Mouse (Mus musculus) CH12.LX (cell line): Measurements from ENCODE around the gene Adipor2. TPM values are rescaled to one million over a fixed set of nuclear protein-coding genes. Genes with fewer than 3 reads are reported as not detected.

ENCODE experiments used
- DNase-seq: peaks from one replicate; pipeline ENCODE4 v3.0.0-alpha.2; 2013; ENCODE audit errors: extremely low read depth
- H3K27ac ChIP-seq: 2 replicates; pipeline ENCODE4 v1.5.1; 2012; ENCODE audit warnings: low read depth, mild to moderate bottlenecking, control low read depth, moderate library complexity; ENCODE audit not compliant: insufficient read depth
- H3K27me3 ChIP-seq: replicated peaks from 2 replicates; pipeline ENCODE3; 2012; ENCODE audit warnings: inconsistent platforms
- H3K36me3 ChIP-seq, 2 experiments: replicated peaks in 1 of 2; 2 replicates each; pipeline versions ENCODE3 to v1.6.1; 2012; ENCODE audit warnings: inconsistent platforms in 1 of 2, low read length in 1 of 2, mild to moderate bottlenecking in 1 of 2, mixed read lengths in 1 of 2, moderate library complexity in 1 of 2; ENCODE audit not compliant: control insufficient read depth in 1 of 2, insufficient read depth in 1 of 2
- H3K4me1 ChIP-seq, 2 experiments: 2 replicates each; pipeline ENCODE4 v1.6.1; 2012; ENCODE audit warnings: inconsistent platforms in 1 of 2, moderate library complexity in 1 of 2; ENCODE audit not compliant: insufficient read depth in 2 of 2, control insufficient read depth in 1 of 2
- H3K4me2 ChIP-seq: 2 replicates; pipeline ENCODE4 v1.6.1; 2012; ENCODE audit warnings: low read depth, mild to moderate bottlenecking, control low read depth; ENCODE audit not compliant: poor library complexity, insufficient read depth, severe bottlenecking
- H3K4me3 ChIP-seq, 3 experiments: fragments of 150-350 bp in 1 of 3; sonication (generic) in 1 of 3; replicated peaks in 1 of 3; 2 replicates each; pipeline versions ENCODE3 to v1.5.1; 2011 to 2012; ENCODE audit warnings: low read depth in 2 of 3, low read length in 2 of 3, mild to moderate bottlenecking in 2 of 3, moderate library complexity in 2 of 3, control low read depth in 1 of 3, improper control_type of control experiment in 1 of 3, inconsistent platforms in 1 of 3, mixed read lengths in 1 of 3; ENCODE audit not compliant: poor library complexity in 1 of 3
- H3K79me2 ChIP-seq: replicated peaks from 2 replicates; pipeline ENCODE4 v1.6.1; 2012; ENCODE audit warnings: mild to moderate bottlenecking, moderate library complexity; ENCODE audit not compliant: control insufficient read depth, poor library complexity, insufficient read depth, severe bottlenecking; ENCODE audit errors: extremely low read depth
- H3K9ac ChIP-seq: 2 replicates; pipeline ENCODE4 v1.6.1; 2012; ENCODE audit warnings: low read depth, mild to moderate bottlenecking, control low read depth, moderate library complexity; ENCODE audit not compliant: insufficient read depth
- H3K9me3 ChIP-seq: replicated peaks from 2 replicates; pipeline ENCODE3; 2012; ENCODE audit warnings: low read length, inconsistent platforms, mixed read lengths
- BHLHE40 ChIP-seq: IDR thresholded peaks from 2 replicates; pipeline ENCODE4 v1.6.1; 2011; ENCODE audit warnings: mild to moderate bottlenecking, low read depth, low read length, improper control_type of control experiment
- CHD2 ChIP-seq: IDR thresholded peaks from 2 replicates; pipeline ENCODE4 v1.6.1; 2011; ENCODE audit warnings: low read length, improper control_type of control experiment
- CTCF ChIP-seq, 2 experiments: IDR thresholded peaks in 1 of 2; conservative IDR thresholded peaks in 1 of 2; 2 replicates each; pipeline ENCODE4 v1.5.1; 2011 to 2012; ENCODE audit warnings: low read depth in 2 of 2, low read length in 2 of 2, improper control_type of control experiment in 1 of 2, inconsistent platforms in 1 of 2, mild to moderate bottlenecking in 1 of 2, moderate library complexity in 1 of 2
- ELF1 ChIP-seq: IDR thresholded peaks from 2 replicates; pipeline ENCODE4 v1.6.1; 2014; ENCODE audit warnings: low read depth, mild to moderate bottlenecking, inconsistent platforms, low read length, improper control_type of control experiment
- GABPA ChIP-seq: IDR thresholded peaks from 2 replicates; pipeline ENCODE4 v1.6.1; 2012; ENCODE audit warnings: low read depth, low read length, improper control_type of control experiment, inconsistent platforms; ENCODE audit not compliant: insufficient replicate concordance
- HCFC1 ChIP-seq: IDR thresholded peaks from 2 replicates; pipeline ENCODE4 v1.6.1; 2012; ENCODE audit warnings: low read depth, mild to moderate bottlenecking, inconsistent platforms, low read length, improper control_type of control experiment
- IRF4 ChIP-seq: IDR thresholded peaks from 2 replicates; pipeline ENCODE4 v1.6.1; 2014; ENCODE audit warnings: low read depth, mild to moderate bottlenecking, inconsistent platforms, low read length, improper control_type of control experiment
- JUN ChIP-seq: IDR thresholded peaks from 2 replicates; pipeline ENCODE4 v1.6.1; 2011; ENCODE audit warnings: low read depth, mild to moderate bottlenecking, low read length, improper control_type of control experiment, moderate library complexity; ENCODE audit not compliant: insufficient read depth
- KAT2A ChIP-seq: IDR thresholded peaks from 2 replicates; pipeline ENCODE4 v1.6.1; 2012; ENCODE audit warnings: low read length, improper control_type of control experiment, inconsistent platforms; ENCODE audit not compliant: insufficient replicate concordance
- MAFK ChIP-seq: IDR thresholded peaks from 2 replicates; pipeline ENCODE4 v1.6.1; 2011; ENCODE audit warnings: low read length, improper control_type of control experiment; ENCODE audit not compliant: insufficient replicate concordance
- NELFE ChIP-seq: IDR thresholded peaks from 2 replicates; pipeline ENCODE4 v1.6.1; 2011; ENCODE audit warnings: low read depth, low read length, improper control_type of control experiment
- PAX5 ChIP-seq: IDR thresholded peaks from 2 replicates; pipeline ENCODE4 v1.6.1; 2012; ENCODE audit warnings: low read length, inconsistent platforms, mixed read lengths
- POLR2A ChIP-seq: IDR thresholded peaks from 2 replicates; pipeline ENCODE4 v1.6.1; 2011; ENCODE audit warnings: low read depth, mild to moderate bottlenecking, improper control_type of control experiment, low read length
- RAD21 ChIP-seq: IDR thresholded peaks from 2 replicates; pipeline ENCODE4 v1.6.1; 2011; ENCODE audit warnings: low read depth, mild to moderate bottlenecking, low read length, improper control_type of control experiment, moderate library complexity
- RCOR1 ChIP-seq: conservative IDR thresholded peaks from 2 replicates; pipeline ENCODE4 v1.6.1; 2012; ENCODE audit warnings: low read depth, mild to moderate bottlenecking, inconsistent platforms, low read length, improper control_type of control experiment
- SIN3A ChIP-seq: IDR thresholded peaks from 2 replicates; pipeline ENCODE4 v1.6.1; 2012; ENCODE audit warnings: low read length, improper control_type of control experiment, inconsistent platforms
- SMC3 ChIP-seq: IDR thresholded peaks from 2 replicates; pipeline ENCODE4 v1.6.1; 2011; ENCODE audit warnings: low read depth, low read length, improper control_type of control experiment
- TBP ChIP-seq: conservative IDR thresholded peaks from 2 replicates; pipeline ENCODE4 v1.6.1; 2011; ENCODE audit warnings: low read depth, low read length, improper control_type of control experiment
- UBTF ChIP-seq: IDR thresholded peaks from 2 replicates; pipeline ENCODE4 v1.6.1; 2012; ENCODE audit warnings: low read depth, mild to moderate bottlenecking, inconsistent platforms, low read length, improper control_type of control experiment, moderate library complexity
- USF1 ChIP-seq: IDR thresholded peaks from 2 replicates; pipeline ENCODE4 v1.6.1; 2014; ENCODE audit warnings: low read depth, mild to moderate bottlenecking, inconsistent platforms, low read length, improper control_type of control experiment
- USF2 ChIP-seq: conservative IDR thresholded peaks from 2 replicates; pipeline ENCODE4 v1.6.1; 2011; ENCODE audit warnings: low read depth, low read length, improper control_type of control experiment
- ZMIZ1 ChIP-seq: IDR thresholded peaks from 2 replicates; pipeline ENCODE4 v1.6.1; 2012; ENCODE audit warnings: low read depth, mild to moderate bottlenecking, inconsistent platforms, low read length, improper control_type of control experiment
- ZNF384 ChIP-seq: IDR thresholded peaks from 2 replicates; pipeline ENCODE4 v1.6.1; 2012; ENCODE audit warnings: low read depth, low read length, improper control_type of control experiment, inconsistent platforms
- dilution Hi-C: fragments of 300-500 bp; cut with MboI; formaldehyde crosslinking; loops from 2 replicates; pipeline ENCODE4 v1.14.3; 2020; ENCODE audit warnings: low sequenced_read_pairs; ENCODE audit not compliant: extremely low pct_unique_long_range_greater_than_20kb, extremely low pct_ligation_motif_present
- in situ Hi-C: fragments of 300-500 bp; cut with MboI; formaldehyde crosslinking; loops from 3 replicates; pipeline ENCODE4 v1.14.3; 2019; ENCODE audit warnings: low sequenced_read_pairs, low pct_ligation_motif_present, low pct_unique_long_range_greater_than_20kb, mixed read lengths
- polyA plus RNA-seq: library from polyadenylated mRNA; unstranded; fragments of >175 nt; gene quantifications from 2 replicates; pipeline ENCODE4 v1.2.1, GENCODE M21; 2012; ENCODE audit warnings: low read depth; ENCODE audit not compliant: insufficient read length
- total RNA-seq, 2 experiments: library from RNA; depleted of rRNA; stranded (reverse); fragments of 300-350 nt in 1 of 2; fragments of >200 nt in 1 of 2; gene quantifications; 2 replicates each; pipeline ENCODE4 v1.2.3; 2012 to 2014

The Adipor2 gene
- total and polyA plus RNA-seq, 3 experiments = 29.8 to 43.5 (median 40.3) TPM

DNA sequence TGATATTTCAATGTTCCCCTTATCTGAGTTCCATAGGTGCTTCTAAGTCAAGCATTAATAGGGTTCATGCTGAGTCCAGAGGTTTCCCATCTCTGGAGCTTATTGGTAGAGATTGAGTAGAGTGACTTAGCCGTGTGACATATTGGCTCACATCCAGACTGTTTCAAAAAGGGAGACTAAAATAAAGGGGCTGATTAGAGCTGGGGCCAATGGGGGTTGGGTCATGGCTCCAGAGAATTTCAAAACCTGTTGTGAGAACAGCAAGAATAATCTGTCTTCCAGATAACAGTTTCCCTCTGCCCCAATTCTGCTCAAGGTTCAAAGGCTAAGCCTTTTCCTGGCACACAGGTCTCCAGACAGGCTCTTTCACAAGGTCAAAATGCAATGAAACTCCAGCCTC lies 7.7 kb downstream of the Adipor2 start:
- H3K9ac ChIP-seq = no peak overlapping the region
- TF ChIP-seq SMC3 = no peak
- no peak for TF ChIP-seq TBP
- no peak for TF ChIP-seq NELFE
- no peak for TF ChIP-seq JUN
- no peak for TF ChIP-seq RCOR1
- no peak for TF ChIP-seq HCFC1
- no peak for TF ChIP-seq ELF1
- TF ChIP-seq CHD2 = no peak
- TF ChIP-seq USF2 = no peak
- no peak for TF ChIP-seq ZMIZ1
- no peak for TF ChIP-seq SIN3A
- no peak for TF ChIP-seq PAX5
- no peak for TF ChIP-seq USF1
- no peak for TF ChIP-seq GABPA
- TF ChIP-seq IRF4 = no peak
- TF ChIP-seq ZNF384 = no peak
- no peak for TF ChIP-seq POLR2A
- TF ChIP-seq KAT2A = no peak
- no peak for TF ChIP-seq CTCF (conservative IDR thresholded peaks at IDR 0.05 in 1 of 2, IDR thresholded peaks at IDR 0.05 in 1 of 2; ENCODE audit: low read depth in 2 of 2, low read length in 2 of 2)
- TF ChIP-seq BHLHE40 = no peak
- TF ChIP-seq, all 38 proteins: peak for 0
- Histone ChIP-seq H3K36me3 (no peaks in the 10 kb centered on the region), H3K9me3 (no peaks in the 10 kb centered on the region), H3K4me3 (no peak overlapping the region), H3K79me2 (no peaks in the 10 kb centered on the region), H3K27me3 (no peaks in the 10 kb centered on the region), H3K27ac (no peak overlapping the region), H3K4me1 (no peaks in the 10 kb centered on the region), H3K4me2 (no peak overlapping the region)
- dilution Hi-C loops = no loop called here
- DNase-seq = no peak
- in situ Hi-C loops = no loop called here

GRCm38 (mm10) chr6:119408582-119408981 lies 8.9 kb downstream of the Adipor2 start:
- DNase-seq = no peak
- dilution Hi-C loops = no loop called here

More at GRCm38 (mm10) chr6:119408582-119408981, 8.9 kb downstream of the Adipor2 start:
- TF ChIP-seq NELFE (no peak), MAFK (no peak), UBTF (no peak), IRF4 (no peak), RAD21 (no peak), ZNF384 (no peak)
- TF ChIP-seq, all 38 proteins: peak for 0
- Histone ChIP-seq H3K79me2 (no peaks in the 10 kb centered on the region), H3K9me3 (no peaks in the 10 kb centered on the region), H3K27me3 (no peaks in the 10 kb centered on the region), H3K36me3 (no peaks in the 10 kb centered on the region), H3K4me2 (no peak overlapping the region), H3K4me1 (no peaks in the 10 kb centered on the region), H3K27ac (no peak overlapping the region), H3K4me3 (no peak overlapping the region), H3K9ac (no peak overlapping the region)
- in situ Hi-C loops = no loop called here
